Mouse (Mus musculus): ENCODE results near the gene Slc25a1.

GRCm38 (mm10) chr16:17890917-17891566, 37.0 kb downstream of the Slc25a1 start:
- TF ChIP-seq CTCF (IDR thresholded peaks at IDR 0.05; ENCODE audit: extremely low read depth, insufficient read depth, insufficient read length, insufficient replicate concordance) (no peak), POLR2A (IDR thresholded peaks at IDR 0.05; ENCODE audit: low read depth, low read length) (no peak)
